Mouse (Mus musculus) megakaryocyte, embryonic 14.5 days (primary cell): ENCODE results near the gene Slc35g3.

Source experiments
- FLI1 ChIP-seq: IDR thresholded peaks from 2 replicates; pipeline ENCODE4 v1.6.1; 2012; ENCODE audit warnings: low read length, inconsistent platforms, mixed read lengths
- GATA1 ChIP-seq: IDR thresholded peaks from 3 replicates; pipeline ENCODE4 v1.6.1; 2012; ENCODE audit warnings: mixed read lengths, low read length, inconsistent platforms, borderline replicate concordance

- TF ChIP-seq GATA1 (no peak), FLI1 (no peak)
These were observed 33.6 kb upstream of the Slc35g3 start, which contains the start of gene Chrnb1 for GRCm38 (mm10) chr11:69795168-69795982.
